Mouse (Mus musculus) heart, postnatal 36 days (tissue): ENCODE data around the gene Zfp174. TPM values are rescaled to one million over a fixed set of nuclear protein-coding genes. Genes with fewer than 3 reads are reported as not detected.
"Not testable (repeated sequence)": the region's sequence is repeated elsewhere in the genome, so short reads cannot be mapped to it uniquely, and the experiment has no call there.

Experiments
- DNase-seq, 2 experiments: peaks; one replicate each; pipeline ENCODE4 v3.0.0; 2021 to 2022
- intact Hi-C: fragments of 180-260 bp; cut with DNase I; formaldehyde crosslinking; loops from one replicate; pipeline ENCODE4 v1.15.1; 2025
- total RNA-seq, 2 experiments: library from RNA; stranded (reverse); gene quantifications; 2 replicates each; pipeline ENCODE4 v1.2.3; 2021

Gene Zfp174
- total RNA-seq, result 1 to 10 TPM; 1.4 to 1.6 TPM

DNA sequence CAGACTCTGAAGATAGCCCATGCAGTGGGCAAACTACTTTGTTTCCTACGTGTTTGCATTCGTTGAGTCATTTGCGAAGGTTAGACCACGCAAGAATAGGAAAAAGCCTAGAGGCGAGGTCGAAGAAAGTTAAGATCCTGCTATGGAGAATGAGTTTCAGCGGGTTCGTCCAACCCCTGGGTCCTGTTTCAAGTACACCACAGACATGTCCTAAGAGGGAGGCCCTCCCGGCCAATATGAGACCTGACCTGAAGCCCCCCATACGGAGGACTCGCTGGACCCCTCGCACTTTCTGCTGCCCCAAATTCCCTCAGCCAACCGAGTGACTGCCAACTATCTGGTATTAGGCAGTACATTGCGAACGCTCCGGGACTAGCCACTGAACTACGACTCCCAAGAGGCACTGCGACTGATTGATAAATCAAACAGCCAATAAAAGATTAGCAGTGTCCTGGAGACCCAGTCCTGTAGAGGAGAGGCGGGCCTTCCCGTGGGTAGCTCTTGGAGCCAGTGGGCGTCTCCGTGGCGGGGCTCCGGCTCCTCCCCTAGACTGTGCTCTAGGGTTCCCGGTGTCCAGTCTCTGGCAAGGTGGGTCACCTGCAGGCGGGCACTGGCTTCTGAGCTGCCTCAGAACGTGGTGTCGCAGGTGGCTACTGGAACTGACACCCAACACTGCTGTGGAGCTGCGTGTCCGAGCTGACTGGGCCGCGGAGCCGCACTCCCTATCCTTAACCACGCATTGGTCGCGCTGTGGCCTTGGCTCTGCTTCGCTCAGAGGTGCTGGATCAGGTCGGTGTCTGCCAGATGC is at the start of gene Zfp174:
Zfp174 (plus strand) TSS at position 558 of the 808 bp plus-strand sequence.
- intact Hi-C loops, result loop anchor here (2.0 to 10.0 kb wide), 7 partner anchors 35 to 438 kb away; partner anchors contain the start of genes 1700037C18Rik, Cluap1, Crebbp and Gm20695
- peak; percentile 88 to 92 for DNase-seq

DNA sequence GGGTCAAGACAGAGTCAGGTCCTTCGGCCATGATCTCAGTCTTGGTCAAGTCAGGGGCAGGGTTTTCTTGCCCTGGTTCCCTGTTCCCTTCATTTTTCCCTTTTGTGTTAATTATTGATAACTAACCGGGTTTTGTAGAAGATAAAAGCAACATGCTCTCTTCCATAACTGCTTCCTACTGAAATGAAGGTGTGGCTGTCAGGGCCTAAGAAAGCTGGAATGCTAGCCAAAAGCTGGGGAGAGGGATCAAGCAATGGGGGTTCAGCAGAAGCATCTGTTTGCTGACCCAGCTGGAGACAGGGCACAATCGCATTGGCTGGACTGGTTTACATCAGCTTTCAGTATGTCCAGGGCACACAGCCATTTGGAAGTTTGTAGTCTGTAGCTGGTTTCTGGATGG is 38.9 kb upstream of the Zfp174 start:
- no peak for DNase-seq
- intact Hi-C loops, result no loop called here

DNA sequence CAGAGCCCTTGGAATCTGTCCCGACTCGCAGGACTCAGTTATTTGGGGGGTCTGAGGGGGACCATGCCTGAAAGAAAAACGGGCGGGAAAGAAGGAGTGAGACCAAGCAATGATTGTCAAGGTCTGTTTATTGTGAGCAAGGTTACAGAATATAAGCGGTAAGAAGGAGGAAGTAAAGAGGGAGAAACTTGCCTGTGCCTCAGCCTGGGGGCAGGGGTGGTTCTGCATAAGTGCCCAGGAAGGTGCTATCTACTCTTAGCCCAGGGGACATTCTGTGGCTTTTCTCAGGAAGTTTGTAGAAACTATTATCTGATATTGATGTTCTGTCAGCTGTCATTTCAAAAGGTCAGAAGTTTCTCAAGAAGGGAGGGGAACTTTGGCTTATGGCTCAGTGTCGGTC is 32.4 kb upstream of the Zfp174 start:
- intact Hi-C loops, DNase-seq: not testable (repeated sequence)

- DNase-seq, result peak in 1 of 2 experiments; percentile 4
- intact Hi-C loops, result no loop called here
Measured at GRCm38 (mm10) chr16:3820202-3820601, 26.9 kb upstream of the Zfp174 start.

DNA sequence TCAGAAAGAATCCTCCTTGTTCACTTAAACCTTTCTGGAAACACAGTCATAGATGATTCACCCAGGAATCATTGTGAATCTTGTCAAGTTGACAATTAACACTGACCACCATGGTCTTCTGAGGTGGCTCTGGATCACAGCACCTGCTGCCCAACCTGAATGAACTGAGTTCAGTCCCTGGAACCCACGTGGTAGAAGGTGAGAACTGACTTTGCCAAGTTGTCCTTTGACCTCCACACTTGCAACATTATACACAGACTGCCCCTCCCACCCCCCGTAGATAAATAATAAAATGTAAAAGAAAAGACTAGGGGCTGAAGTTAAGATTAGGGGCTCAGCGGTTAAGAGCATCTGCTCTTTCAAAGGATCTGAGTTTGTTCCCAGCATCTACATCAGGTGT is 19.0 kb upstream of the Zfp174 start:
- DNase-seq, result no peak
- intact Hi-C loops, result no loop called here

GRCm38 (mm10) chr16:3829727-3830126 is 17.3 kb upstream of the Zfp174 start:
- no peak for DNase-seq
- intact Hi-C loops, result no loop called here

DNA sequence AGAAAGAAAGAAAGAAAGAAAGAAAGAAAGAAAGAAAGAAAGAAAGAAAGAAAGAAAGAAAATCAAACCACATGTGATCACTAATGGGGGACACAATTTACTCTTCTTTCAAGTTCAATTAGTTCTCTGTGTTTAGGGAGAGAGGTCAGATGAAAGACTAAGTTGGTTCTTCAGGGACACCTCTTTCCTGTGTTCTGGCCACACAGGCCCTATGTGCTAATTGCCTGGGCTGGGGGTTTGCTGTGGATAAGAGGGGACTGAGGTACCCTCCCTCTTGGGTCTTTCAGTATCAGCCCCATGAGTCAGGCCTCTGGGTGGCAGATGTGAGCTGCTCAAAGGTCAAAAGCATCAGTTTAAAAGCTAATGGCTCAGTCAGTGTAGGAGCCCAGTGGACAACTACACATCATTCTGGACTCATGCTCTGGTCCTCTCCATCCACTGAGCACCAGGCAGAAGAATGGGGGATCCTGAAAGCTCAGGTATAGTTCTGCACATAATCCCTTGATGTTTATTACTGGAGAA is 16.4 kb upstream of the Zfp174 start, which contains the start of gene Olfr15:
Olfr15 (plus strand) TSS at position 291 of the 522 bp plus-strand sequence.
- intact Hi-C loops, result no loop called here
- DNase-seq, result no peak

- no peak for DNase-seq
Measured at GRCm38 (mm10) chr16:3835461-3835860, 11.6 kb upstream of the Zfp174 start.

DNA sequence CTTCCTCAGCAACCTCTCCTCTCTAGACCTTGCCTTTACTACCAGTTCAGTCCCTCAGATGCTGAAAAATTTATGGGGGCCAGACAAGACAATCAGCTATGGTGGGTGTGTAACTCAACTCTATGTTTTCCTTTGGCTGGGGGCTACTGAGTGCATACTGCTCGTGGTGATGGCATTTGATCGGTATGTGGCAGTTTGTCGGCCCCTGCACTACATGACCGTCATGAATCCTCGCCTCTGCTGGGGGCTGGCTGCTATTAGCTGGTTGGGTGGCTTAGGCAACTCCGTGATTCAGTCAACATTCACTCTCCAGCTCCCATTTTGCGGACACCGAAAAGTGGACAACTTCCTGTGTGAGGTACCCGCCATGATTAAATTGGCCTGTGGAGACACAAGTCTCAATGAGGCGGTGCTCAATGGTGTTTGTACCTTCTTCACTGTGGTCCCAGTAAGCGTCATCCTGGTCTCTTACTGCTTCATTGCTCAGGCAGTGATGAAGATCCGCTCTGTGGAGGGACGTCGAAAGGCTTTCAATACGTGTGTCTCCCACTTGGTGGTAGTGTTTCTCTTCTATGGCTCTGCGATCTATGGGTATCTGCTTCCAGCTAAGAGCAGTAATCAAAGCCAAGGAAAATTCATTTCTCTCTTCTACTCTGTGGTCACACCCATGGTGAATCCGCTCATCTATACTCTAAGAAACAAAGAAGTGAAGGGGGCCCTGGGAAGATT is 7.7 kb upstream of the Zfp174 start:
- intact Hi-C loops, result loop anchor here (2.0 kb wide), 1 partner anchor 69 kb away; the partner anchor contains the start of genes 1700037C18Rik and Cluap1
- peak in 1 of 2 experiments; percentile 11 for DNase-seq

More at GRCm38 (mm10) chr16:3835461-3835860, 11.6 kb upstream of the Zfp174 start:
- intact Hi-C loops, result no loop called here

DNA sequence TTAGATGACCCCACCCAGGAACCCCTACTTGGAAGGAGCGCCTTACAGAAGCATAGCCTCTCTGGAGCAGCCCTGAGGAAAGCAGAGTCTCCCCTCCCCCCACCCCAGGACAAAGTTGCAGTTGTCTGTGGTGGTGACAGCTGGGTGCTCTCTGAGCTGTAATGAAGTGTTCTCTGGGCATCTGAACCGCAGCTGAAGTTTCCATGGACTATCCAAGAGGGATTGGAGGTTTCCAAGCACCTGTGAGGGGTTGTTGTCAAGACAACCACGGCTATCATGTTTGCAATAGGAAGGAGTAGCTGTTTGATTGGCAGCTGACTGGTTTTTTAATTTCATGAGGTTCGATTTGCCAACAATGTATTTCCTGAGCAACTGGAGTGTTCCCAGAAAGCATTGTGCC is 4.1 kb upstream of the Zfp174 start:
- no peak for DNase-seq
- intact Hi-C loops, result loop anchor here (10.0 kb wide), 3 partner anchors 232 to 442 kb away; partner anchors contain the start of genes Crebbp and Trap1

DNA sequence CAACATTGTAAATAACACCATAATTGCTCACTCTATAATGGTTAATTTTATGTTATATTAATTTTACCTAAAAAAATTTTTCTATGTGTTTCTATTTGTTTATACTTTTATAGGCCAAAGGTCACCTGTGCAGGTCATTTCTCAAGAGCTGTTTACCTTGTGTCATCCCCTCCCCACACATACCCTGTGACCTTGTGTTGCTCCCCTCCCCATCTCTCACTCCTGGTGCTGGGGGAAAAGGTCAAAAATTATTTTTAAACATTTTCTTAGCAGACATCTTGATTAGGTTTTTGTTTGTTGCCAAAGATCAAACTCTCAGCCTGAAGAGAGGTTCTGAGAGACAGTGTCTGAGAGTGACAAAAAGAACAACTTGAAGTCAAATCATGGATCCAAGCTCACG is 3.3 kb upstream of the Zfp174 start:
- no peak for DNase-seq
- intact Hi-C loops, result loop anchor here (10.0 kb wide), 3 partner anchors 231 to 441 kb away; partner anchors contain the start of genes Crebbp and Trap1

DNA sequence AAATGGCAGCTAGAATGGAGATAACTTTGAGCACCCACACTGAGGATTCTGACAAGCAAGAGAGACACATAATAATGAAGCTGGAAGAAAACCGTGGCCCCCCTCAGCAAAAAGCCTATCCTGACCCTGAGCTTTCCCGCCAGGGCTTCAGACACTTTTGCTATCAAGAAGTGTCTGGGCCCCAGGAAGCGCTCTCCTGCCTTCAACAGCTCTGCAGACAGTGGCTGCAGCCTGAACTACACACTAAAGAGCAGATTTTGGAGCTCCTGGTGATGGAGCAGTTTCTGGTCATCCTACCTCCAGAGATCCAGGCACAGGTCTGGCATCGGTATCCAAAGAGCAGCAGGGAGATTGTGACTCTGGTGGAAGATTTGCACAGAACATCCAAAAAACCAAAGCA is 803 bp downstream of the Zfp174 start:
- DNase-seq, result no peak
- intact Hi-C loops, result loop anchor here (2.0 to 10.0 kb wide), 7 partner anchors 34 to 437 kb away; partner anchors contain the start of genes 1700037C18Rik, Cluap1, Crebbp and Gm20695

- intact Hi-C loops, result loop anchor here (5.0 to 10.0 kb wide), 6 partner anchors 34 to 436 kb away; partner anchors contain the start of genes Crebbp, Gm20695, Slx4 and Trap1
- DNase-seq, result no peak
Measured at GRCm38 (mm10) chr16:3848416-3848815, 1.3 kb downstream of the Zfp174 start.

- intact Hi-C loops, DNase-seq: not testable (repeated sequence)
Measured at GRCm38 (mm10) chr16:3851301-3851700, 4.2 kb downstream of the Zfp174 start.

- DNase-seq, result no peak
- intact Hi-C loops, result no loop called here
Measured at GRCm38 (mm10) chr16:3852586-3852985, 5.5 kb downstream of the Zfp174 start.

GRCm38 (mm10) chr16:3854437-3855182 is 7.5 kb downstream of the Zfp174 start:
- intact Hi-C loops, result no loop called here
- no peak for DNase-seq

GRCm38 (mm10) chr16:3855776-3856175 is 8.7 kb downstream of the Zfp174 start:
- intact Hi-C loops, result no loop called here
- DNase-seq, result no peak

DNA sequence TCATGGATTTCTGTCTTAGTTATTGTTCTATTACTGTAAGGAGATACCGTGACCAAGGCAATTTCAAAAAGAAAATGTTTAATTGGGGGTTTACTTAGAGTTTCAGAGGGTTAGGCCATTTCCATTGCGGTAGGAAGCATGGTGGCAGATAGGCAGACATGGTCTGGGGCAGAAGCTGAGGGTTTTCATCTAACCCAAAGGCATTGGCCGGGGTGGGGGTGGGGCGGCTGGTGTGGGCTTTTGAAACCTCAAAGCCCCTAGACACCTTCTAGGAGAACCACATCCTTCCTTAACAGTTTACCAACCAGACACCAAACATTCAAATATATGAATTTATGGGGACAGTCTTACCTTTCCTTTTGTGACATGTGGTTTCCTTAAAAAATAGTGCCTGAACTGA is 12.2 kb downstream of the Zfp174 start:
- intact Hi-C loops, result no loop called here
- no peak for DNase-seq

- intact Hi-C loops, result loop anchor here (1.0 kb wide), 1 partner anchor 12 kb away; the partner anchor contains the start of genes Gm20695 and Zfp597
- no peak for DNase-seq
Measured at GRCm38 (mm10) chr16:3871815-3872214, 24.7 kb downstream of the Zfp174 start.
